In genomic region chr16:34324735-34325134, GRCm38 (mm10) we compare ENCODE assay signal across 24 mouse cellular contexts.
DNase-seq lines count a peak whose midpoint lies in the region; TF ChIP-seq lines count a peak whose summit lies in the region.
"Had no signal": no experiment of that assay in that cellular context is flagged by ENCODE, and none has a peak within 500 bp of the region (broad histone marks: within the 10 kb centered on the region; RNA-seq: fewer than 3 reads in every experiment).

No protein-coding gene starts in this region.

- peak; percentile 34 to 38 for DNase-seq in cerebellum, postnatal 10 days
- no peak for DNase-seq in cerebellum, adult 8-10 months
- no peak for DNase-seq in layer of hippocampus, adult 2 months (ENCODE audit: low spot score in 2 of 2)
- DNase-seq in layer of hippocampus, adult 11-12 months (ENCODE audit: low spot score) = no peak
- peak; percentile 55 to 64 for DNase-seq in kidney, adult 8-10 months
- DNase-seq in kidney, postnatal 10 days = peak; percentile 43
- no peak for DNase-seq in thymus, postnatal 10 days (ENCODE audit: low spot score in 2 of 2)
- no peak for DNase-seq in thymus, postnatal 25 days
- DNase-seq: adrenal gland, postnatal 10 days; cerebellum, adult 11 months; heart, postnatal 14 days; layer of hippocampus, adult 9-11 months; lung, adult 2 months; lung, postnatal 10 days; right cerebral cortex, postnatal 25 days; thymus, adult 18-20 months had no signal

- no peak for TF ChIP-seq CTCF in layer of hippocampus, adult 2 months (conservative IDR thresholded peaks at IDR 0.05)

- H3K4me3 ChIP-seq in layer of hippocampus, adult 2 months = no peak overlapping the region
- H3K4me3 ChIP-seq: hindbrain, embryonic 10.5 days; hindbrain, embryonic 15.5 days; limb, embryonic 10.5 days; limb, embryonic 15.5 days; midbrain, embryonic 10.5 days; midbrain, embryonic 15.5 days; neural tube, embryonic 15.5 days had no signal

- H3K27ac ChIP-seq in layer of hippocampus, adult 2 months = peak overlapping the region; percentile 39; the same call in 1 of the 2 replicates
- H3K27ac ChIP-seq: hindbrain, embryonic 10.5 days; hindbrain, embryonic 15.5 days; limb, embryonic 10.5 days; limb, embryonic 15.5 days; macrophage; midbrain, embryonic 10.5 days; midbrain, embryonic 15.5 days; neural tube, embryonic 15.5 days had no signal

Comparison
In these comparisons a context has a peak if more than half of its experiments do, and no peak if none do; other contexts are left out.
1. DNase-seq: peak in cerebellum, postnatal 10 days (2 of 2), kidney, adult 8-10 months (2 of 2) and kidney, postnatal 10 days (single experiment); none in cerebellum, adult 8-10 months (single experiment), layer of hippocampus, adult 2 months (0 of 2), layer of hippocampus, adult 11-12 months (single experiment), thymus, postnatal 10 days (0 of 2) and thymus, postnatal 25 days (single experiment).